Mouse (Mus musculus) limb, embryonic 14.5 days (tissue): ENCODE data around the gene Rerg. TPM values are rescaled to one million over a fixed set of nuclear protein-coding genes. Genes with fewer than 3 reads are reported as not detected.

Source experiments
- ATAC-seq: fragments of 200-750 bp; cut with Nextera tagmentation; 2 replicates; pipeline ENCODE4 v1.8.0; 2017; ENCODE audit warnings: low read depth, moderate number of reproducible peaks, moderate TSS enrichment; ENCODE audit not compliant: low FRiP score
- DNase-seq: peaks from one replicate; pipeline ENCODE4 v3.0.0-alpha.2; 2015; ENCODE audit warnings: low spot score
- H3K27ac ChIP-seq: fragments of 300-500 bp; sonication (generic); replicated peaks from 2 replicates; pipeline ENCODE4 v1.5.1; 2014; ENCODE audit warnings: low read depth, mild to moderate bottlenecking, low read length, moderate library complexity, mixed read lengths
- H3K27me3 ChIP-seq: fragments of 300-500 bp; sonication (generic); 2 replicates; pipeline ENCODE4 v1.6.1; 2014; ENCODE audit warnings: low read length, mixed read lengths; ENCODE audit not compliant: control insufficient read depth, insufficient read depth
- H3K36me3 ChIP-seq: fragments of 300-500 bp; sonication (generic); 2 replicates; pipeline ENCODE4 v1.6.1; 2014; ENCODE audit warnings: mild to moderate bottlenecking, low read length, moderate library complexity, mixed read lengths; ENCODE audit not compliant: control insufficient read depth, insufficient read depth
- H3K4me1 ChIP-seq: fragments of 300-500 bp; sonication (generic); 2 replicates; pipeline ENCODE4 v1.6.1; 2014; ENCODE audit warnings: antibody characterized with exemption, low read length, mixed read lengths; ENCODE audit not compliant: control insufficient read depth, insufficient read depth
- H3K4me2 ChIP-seq: fragments of 300-500 bp; sonication (generic); replicated peaks from 2 replicates; pipeline ENCODE4 v1.6.1; 2014; ENCODE audit warnings: low read depth, mild to moderate bottlenecking, low read length, moderate library complexity; ENCODE audit not compliant: severe bottlenecking
- H3K4me3 ChIP-seq: fragments of 300-500 bp; sonication (generic); replicated peaks from 2 replicates; pipeline ENCODE4 v1.5.1; 2014; ENCODE audit warnings: low read length
- H3K9ac ChIP-seq: fragments of 300-500 bp; sonication (generic); 2 replicates; pipeline ENCODE4 v1.6.1; 2014; ENCODE audit warnings: mild to moderate bottlenecking, low read depth, low read length, moderate library complexity; ENCODE audit not compliant: severe bottlenecking
- H3K9me3 ChIP-seq: fragments of 300-500 bp; sonication (generic); 2 replicates; pipeline ENCODE4 v1.6.1; 2016; ENCODE audit warnings: low read length; ENCODE audit not compliant: control insufficient read depth
- POLR2A ChIP-seq: fragments of 200-500 bp; IDR thresholded peaks from 2 replicates; pipeline ENCODE4 v1.8.0; 2012; ENCODE audit warnings: inconsistent platforms, mild to moderate bottlenecking, moderate library complexity, borderline replicate concordance; ENCODE audit not compliant: insufficient read depth, insufficient read length; ENCODE audit errors: extremely low read depth
- WGBS: fragments of 180-500 bp; shearing (Covaris S2); extraction: QIAGEN DNeasy Blood & Tissue Kit; methylation state at CpG from one replicate; pipeline ENCODE4 v1.1.7; 2014; 5-methylcytosine and 5-hydroxymethylcytosine counted together
- polyA plus RNA-seq, 2 experiments: library from polyadenylated mRNA; depleted of rRNA in 1 of 2; stranded (reverse) in 1 of 2; unstranded in 1 of 2; fragments of >200 nt; fragmentation: Nextera tagmentation in 1 of 2; extraction: Ambion mirVana in 1 of 2; gene quantifications; 2 replicates each; pipeline versions ENCODE4 v1.2.1 to v1.2.3; 2012 to 2014

The Rerg gene
- polyA plus RNA-seq, 2 experiments: 22.1 to 33.6 TPM

DNA sequence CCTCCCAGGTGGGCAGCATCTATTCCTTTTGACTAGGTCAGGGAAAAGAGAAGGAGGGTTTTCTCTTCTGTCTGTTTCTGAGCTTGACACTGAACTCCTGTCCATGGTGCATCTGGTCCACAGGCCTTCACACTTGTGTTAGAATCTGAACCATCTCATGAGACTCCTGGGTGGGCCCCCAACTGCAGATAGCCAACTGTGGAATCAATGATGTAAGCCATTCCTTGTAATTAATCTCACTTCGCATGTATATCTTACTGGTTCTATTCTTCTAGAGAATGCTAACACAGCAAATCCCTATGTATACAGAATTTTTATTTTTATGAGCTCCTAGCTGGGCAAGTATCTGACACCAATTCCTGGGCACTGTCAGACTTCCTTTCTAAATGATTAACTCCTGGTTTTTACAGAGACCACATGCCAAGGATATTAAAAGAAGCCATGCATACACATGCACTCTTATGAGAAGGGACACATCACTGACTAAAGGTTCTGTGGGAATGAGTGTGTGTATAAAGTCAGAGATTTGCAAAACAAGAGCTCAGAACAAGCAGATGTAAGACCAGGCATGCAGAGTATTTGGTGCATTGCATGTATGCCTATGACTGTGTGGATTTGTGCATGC lies 53.3 kb downstream of the Rerg start:
- WGBS: 61% methylated on average over 1 of the region's 1 CpGs
- H3K4me2 ChIP-seq: no peak overlapping the region
- no peaks in the 10 kb centered on the region for H3K27me3 ChIP-seq
- no peaks in the 10 kb centered on the region for H3K36me3 ChIP-seq
- DNase-seq (no peak), ATAC-seq (no peak)
- no peaks in the 10 kb centered on the region for H3K9me3 ChIP-seq
- no peak for TF ChIP-seq POLR2A
- 0 out of 2 replicates have a peak overlapping the region, but pooled peaks have one; percentile 8 for H3K27ac ChIP-seq
- peaks cover 12% of the 10 kb centered on the region; the same call in 1 of the 2 replicates for H3K4me1 ChIP-seq
- no peak overlapping the region for H3K4me3 ChIP-seq
- no peak overlapping the region for H3K9ac ChIP-seq

DNA sequence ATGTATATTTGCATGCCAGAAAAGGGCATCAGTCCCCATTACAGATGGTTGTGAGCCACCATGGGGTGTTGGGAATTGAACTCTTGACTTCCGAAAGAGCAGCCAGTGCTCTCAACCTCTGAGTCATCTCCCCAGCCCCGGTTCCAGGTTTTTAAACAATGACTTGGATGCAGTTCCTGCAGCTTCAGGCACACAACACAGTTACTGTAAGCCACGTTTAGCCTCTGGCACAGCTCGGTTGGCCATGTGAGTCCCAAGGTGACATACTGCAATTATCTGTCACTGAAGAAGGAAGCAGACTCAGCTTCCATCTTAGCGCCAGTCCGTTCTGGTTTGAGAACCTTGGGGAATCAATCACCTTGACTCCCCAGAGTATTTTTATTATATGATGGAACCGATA lies 55.4 kb downstream of the Rerg start:
- Histone ChIP-seq H3K27me3 (no peaks in the 10 kb centered on the region), H3K4me3 (no peak overlapping the region), H3K9ac (no peak overlapping the region), H3K27ac (no peak overlapping the region), H3K4me2 (no peak overlapping the region), H3K36me3 (no peaks in the 10 kb centered on the region), H3K4me1 (peaks cover 31% of the 10 kb centered on the region), H3K9me3 (no peaks in the 10 kb centered on the region)
- ATAC-seq: no peak
- DNase-seq: no peak
- TF ChIP-seq POLR2A: no peak
- WGBS: 78% methylated on average over 7 of the region's 7 CpGs

DNA sequence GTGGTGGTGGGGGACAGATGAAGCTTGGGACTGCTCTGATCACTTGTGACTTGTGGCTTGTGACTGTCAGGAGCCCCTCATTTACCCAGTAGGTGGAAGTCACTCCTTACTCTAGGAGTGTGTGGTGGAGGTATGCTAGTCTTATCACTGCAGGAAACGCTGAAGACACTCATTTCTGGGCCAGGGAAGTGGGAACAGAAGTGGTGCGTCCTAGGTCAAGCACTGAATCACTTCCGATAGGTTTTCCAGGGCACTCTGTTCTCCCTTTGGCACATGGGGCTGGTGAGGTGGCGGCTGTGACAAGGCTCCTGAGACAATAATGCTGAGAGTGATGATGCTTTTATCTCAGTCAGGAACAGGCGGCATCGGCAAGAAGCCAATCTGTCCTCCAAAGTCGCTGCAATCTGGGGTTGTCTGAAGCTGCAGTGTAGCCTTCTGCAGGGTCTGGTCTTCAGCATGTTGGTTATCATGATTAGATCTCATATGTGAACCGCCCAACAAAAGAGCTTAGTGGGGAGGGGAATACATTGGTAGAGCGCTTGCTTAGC lies 59.0 kb downstream of the Rerg start:
- 85% methylated on average over 9 of the region's 9 CpGs for WGBS
- H3K36me3 ChIP-seq: no peaks in the 10 kb centered on the region
- no peak for TF ChIP-seq POLR2A
- no peak overlapping the region for H3K9ac ChIP-seq
- H3K4me1 ChIP-seq: peaks cover 27% of the 10 kb centered on the region
- H3K27ac ChIP-seq: peak overlapping the region; percentile 81
- DNase-seq (no peak), ATAC-seq (no peak)
- no peaks in the 10 kb centered on the region for H3K9me3 ChIP-seq
- H3K27me3 ChIP-seq: no peaks in the 10 kb centered on the region
- H3K4me3 ChIP-seq: no peak overlapping the region
- no peak overlapping the region for H3K4me2 ChIP-seq

GRCm38 (mm10) chr6:137110778-137111174 lies 59.5 kb downstream of the Rerg start:
- H3K36me3 ChIP-seq: no peaks in the 10 kb centered on the region
- peak overlapping the region; percentile 12; the same call in 1 of the 2 replicates for H3K9ac ChIP-seq
- 42% methylated on average over 6 of the region's 6 CpGs for WGBS
- H3K27ac ChIP-seq: peak overlapping the region; percentile 81
- ATAC-seq (peak; percentile 45), DNase-seq (peak; percentile 21)
- peaks cover 27% of the 10 kb centered on the region for H3K4me1 ChIP-seq
- H3K9me3 ChIP-seq: no peaks in the 10 kb centered on the region
- no peak overlapping the region for H3K4me3 ChIP-seq
- no peaks in the 10 kb centered on the region for H3K27me3 ChIP-seq
- peak overlapping the region; percentile 34 for H3K4me2 ChIP-seq
- no peak for TF ChIP-seq POLR2A

- H3K4me2 ChIP-seq: peak overlapping the region; percentile 34
- H3K9ac ChIP-seq: peak overlapping the region; percentile 12; the same call in 1 of the 2 replicates
- no peaks in the 10 kb centered on the region for H3K9me3 ChIP-seq
- peak; percentile 81 for DNase-seq
- peak; percentile 79 for ATAC-seq
- peaks cover 27% of the 10 kb centered on the region for H3K4me1 ChIP-seq
- no peaks in the 10 kb centered on the region for H3K27me3 ChIP-seq
- TF ChIP-seq POLR2A: no peak
- H3K36me3 ChIP-seq: no peaks in the 10 kb centered on the region
- 35% methylated on average over 20 of the region's 20 CpGs for WGBS
- H3K4me3 ChIP-seq: no peak overlapping the region
- peak overlapping the region; percentile 81 for H3K27ac ChIP-seq
These were observed 60.2 kb downstream of the Rerg start for GRCm38 (mm10) chr6:137109811-137110777.
